Mouse (Mus musculus) heart, embryonic 16.5 days (tissue): ENCODE measurements around the gene Irf2. TPM values are rescaled to one million over a fixed set of nuclear protein-coding genes. Genes with fewer than 3 reads are reported as not detected.
A peak's percentile ranks its signal among the peaks of the same experiment; 100 is the strongest.

ENCODE experiments used
- ATAC-seq: fragments of 200-750 bp; cut with Nextera tagmentation; replicated peaks from 2 replicates; pipeline ENCODE4 v1.8.0; 2017; ENCODE audit warnings: moderate number of reproducible peaks; ENCODE audit not compliant: insufficient read depth, low FRiP score; ENCODE audit errors: extremely low read depth
- H3K27ac ChIP-seq: fragments of 300-500 bp; sonication (generic); 2 replicates; pipeline ENCODE4 v1.5.1; 2014; ENCODE audit warnings: mild to moderate bottlenecking, low read length, control low read depth, moderate library complexity
- H3K27me3 ChIP-seq: fragments of 300-500 bp; sonication (generic); 2 replicates; pipeline ENCODE4 v1.6.1; 2014; ENCODE audit warnings: low read length, mixed read lengths; ENCODE audit not compliant: control insufficient read depth, insufficient read depth
- H3K36me3 ChIP-seq: fragments of 300-500 bp; sonication (generic); 2 replicates; pipeline ENCODE4 v1.6.1; 2014; ENCODE audit not compliant: control insufficient read depth, insufficient read depth
- H3K4me1 ChIP-seq: fragments of 300-500 bp; sonication (generic); 2 replicates; pipeline ENCODE4 v1.6.1; 2014; ENCODE audit warnings: low read length, mixed read lengths; ENCODE audit not compliant: control insufficient read depth, insufficient read depth
- H3K4me2 ChIP-seq: fragments of 300-500 bp; sonication (generic); 2 replicates; pipeline ENCODE4 v1.6.1; 2014; ENCODE audit warnings: low read depth, mild to moderate bottlenecking, control low read depth, low read length
- H3K4me3 ChIP-seq: fragments of 300-500 bp; sonication (generic); 2 replicates; pipeline ENCODE4 v1.5.1; 2014; ENCODE audit warnings: mild to moderate bottlenecking, control low read depth, low read length
- H3K9ac ChIP-seq: fragments of 300-500 bp; sonication (generic); 2 replicates; pipeline ENCODE4 v1.6.1; 2014; ENCODE audit warnings: low read length, control low read depth
- H3K9me3 ChIP-seq: fragments of 300-500 bp; sonication (generic); replicated peaks from 2 replicates; pipeline ENCODE4 v1.6.1; 2016; ENCODE audit warnings: low read length; ENCODE audit not compliant: control insufficient read depth
- WGBS: fragments of 180-500 bp; shearing (Covaris S2); extraction: QIAGEN DNeasy Blood & Tissue Kit; methylation state at CpG from one replicate; pipeline ENCODE4 v1.1.7; 2014; 5-methylcytosine and 5-hydroxymethylcytosine counted together
- polyA plus RNA-seq: library from polyadenylated mRNA; unstranded; fragments of >200 nt; fragmentation: Nextera tagmentation; extraction: Ambion mirVana; gene quantifications from 2 replicates; pipeline ENCODE4 v1.2.1, GENCODE M21; 2015

The Irf2 gene
- polyA plus RNA-seq, 1 experiment from 2014 or later: 22.5 TPM

GRCm38 (mm10) chr8:46833763-46834162 lies 94.2 kb downstream of the Irf2 start:
- no peak for ATAC-seq
- WGBS: 70% methylated on average over 4 of the region's 4 CpGs

GRCm38 (mm10) chr8:46834440-46834839 lies 94.9 kb downstream of the Irf2 start:
- no peak overlapping the region for H3K4me3 ChIP-seq
- no peaks in the 10 kb centered on the region for H3K9me3 ChIP-seq
- H3K4me2 ChIP-seq: no peak overlapping the region
- no peak for ATAC-seq
- H3K4me1 ChIP-seq: peaks cover 8% of the 10 kb centered on the region
- H3K36me3 ChIP-seq: peaks cover 9% of the 10 kb centered on the region
- no peaks in the 10 kb centered on the region for H3K27me3 ChIP-seq
- no peak overlapping the region for H3K9ac ChIP-seq
- WGBS: 96% methylated on average over 3 of the region's 3 CpGs
- no peak overlapping the region for H3K27ac ChIP-seq

More at GRCm38 (mm10) chr8:46833763-46834162, 94.2 kb downstream of the Irf2 start:
- Histone ChIP-seq H3K27ac (no peak overlapping the region), H3K4me2 (no peak overlapping the region), H3K9ac (no peak overlapping the region), H3K27me3 (no peaks in the 10 kb centered on the region), H3K4me1 (peaks cover 8% of the 10 kb centered on the region), H3K4me3 (no peak overlapping the region), H3K9me3 (no peaks in the 10 kb centered on the region), H3K36me3 (peaks cover 7% of the 10 kb centered on the region)

GRCm38 (mm10) chr8:46836011-46836652 lies 96.6 kb downstream of the Irf2 start:
- WGBS: 83% methylated on average over 8 of the region's 8 CpGs
- no peak for ATAC-seq
- Histone ChIP-seq H3K9me3 (no peaks in the 10 kb centered on the region), H3K27ac (no peak overlapping the region), H3K9ac (no peak overlapping the region), H3K27me3 (no peaks in the 10 kb centered on the region), H3K36me3 (peaks cover 14% of the 10 kb centered on the region), H3K4me3 (no peak overlapping the region), H3K4me2 (no peak overlapping the region), H3K4me1 (peaks cover 8% of the 10 kb centered on the region)

GRCm38 (mm10) chr8:46836949-46837348 lies 97.4 kb downstream of the Irf2 start:
- Histone ChIP-seq H3K27ac (no peak overlapping the region), H3K4me1 (peaks cover 4% of the 10 kb centered on the region), H3K4me3 (no peak overlapping the region), H3K4me2 (no peak overlapping the region), H3K27me3 (no peaks in the 10 kb centered on the region), H3K9ac (no peak overlapping the region), H3K9me3 (no peaks in the 10 kb centered on the region), H3K36me3 (peaks cover 14% of the 10 kb centered on the region)
- WGBS: 81% methylated on average over 5 of the region's 5 CpGs
- no peak for ATAC-seq

GRCm38 (mm10) chr8:46838052-46838451 lies 98.5 kb downstream of the Irf2 start:
- no peak for ATAC-seq
- 77% methylated on average over 5 of the region's 5 CpGs for WGBS
- no peak overlapping the region for H3K9ac ChIP-seq
- H3K36me3 ChIP-seq: peaks cover 14% of the 10 kb centered on the region
- peaks cover 7% of the 10 kb centered on the region; the same call in 1 of the 2 replicates for H3K4me1 ChIP-seq
- no peaks in the 10 kb centered on the region for H3K9me3 ChIP-seq
- no peak overlapping the region for H3K4me2 ChIP-seq
- no peak overlapping the region for H3K27ac ChIP-seq
- no peaks in the 10 kb centered on the region for H3K27me3 ChIP-seq
- H3K4me3 ChIP-seq: no peak overlapping the region

GRCm38 (mm10) chr8:46840390-46840789 lies 100.9 kb downstream of the Irf2 start:
- Histone ChIP-seq H3K9ac (no peak overlapping the region), H3K27me3 (no peaks in the 10 kb centered on the region), H3K36me3 (peaks cover 14% of the 10 kb centered on the region), H3K4me3 (no peak overlapping the region), H3K27ac (no peak overlapping the region), H3K4me2 (no peak overlapping the region), H3K4me1 (peaks cover 22% of the 10 kb centered on the region; the same call in 1 of the 2 replicates), H3K9me3 (no peaks in the 10 kb centered on the region)
- ATAC-seq: no peak
- WGBS: 85% methylated on average over 4 of the region's 4 CpGs

GRCm38 (mm10) chr8:46840791-46841190 lies 101.3 kb downstream of the Irf2 start:
- 96% methylated on average over 10 of the region's 10 CpGs for WGBS
- ATAC-seq: no peak
- Histone ChIP-seq H3K9ac (no peak overlapping the region), H3K9me3 (no peaks in the 10 kb centered on the region), H3K4me2 (no peak overlapping the region), H3K4me1 (peaks cover 22% of the 10 kb centered on the region; the same call in 1 of the 2 replicates), H3K4me3 (no peak overlapping the region), H3K27me3 (no peaks in the 10 kb centered on the region), H3K36me3 (peaks cover 17% of the 10 kb centered on the region), H3K27ac (no peak overlapping the region)

- H3K4me3 ChIP-seq: no peak overlapping the region
- peak overlapping the region; percentile 82 for H3K27ac ChIP-seq
- 32% methylated on average over 5 of the region's 5 CpGs for WGBS
- no peaks in the 10 kb centered on the region for H3K9me3 ChIP-seq
- ATAC-seq: no peak; the same call in 1 of the 2 replicates
- H3K36me3 ChIP-seq: peaks cover 24% of the 10 kb centered on the region
- H3K4me2 ChIP-seq: peak overlapping the region; percentile 6; the same call in 1 of the 2 replicates
- no peak overlapping the region for H3K9ac ChIP-seq
- H3K27me3 ChIP-seq: no peaks in the 10 kb centered on the region
- peaks cover 22% of the 10 kb centered on the region; the same call in 1 of the 2 replicates for H3K4me1 ChIP-seq
Observed at GRCm38 (mm10) chr8:46842676-46843181, 103.2 kb downstream of the Irf2 start.

- H3K4me1 ChIP-seq: peaks cover 22% of the 10 kb centered on the region; the same call in 1 of the 2 replicates
- WGBS: 81% methylated on average over 4 of the region's 4 CpGs
- H3K4me2 ChIP-seq: no peak overlapping the region
- peaks cover 16% of the 10 kb centered on the region for H3K36me3 ChIP-seq
- ATAC-seq: no peak
- H3K4me3 ChIP-seq: no peak overlapping the region
- peak overlapping the region; percentile 85 for H3K27ac ChIP-seq
- H3K9me3 ChIP-seq: no peaks in the 10 kb centered on the region
- H3K9ac ChIP-seq: no peak overlapping the region; the same call in 1 of the 2 replicates
- no peaks in the 10 kb centered on the region for H3K27me3 ChIP-seq
Observed at GRCm38 (mm10) chr8:46843855-46844254, 104.3 kb downstream of the Irf2 start.
